Mouse (Mus musculus) ovary, postnatal 10 days (tissue): ENCODE data around the gene Insr.
"Not testable (repeated sequence)": the region's sequence is repeated elsewhere in the genome, so short reads cannot be mapped to it uniquely, and the experiment has no call there.

Source experiments
- DNase-seq: peaks from one replicate; pipeline ENCODE4 v3.0.0; 2022; ENCODE audit warnings: low spot score

Insr gene

GRCm38 (mm10) chr8:3187456-3187855, 92.0 kb downstream of the Insr start:
- DNase-seq, result no peak

- DNase-seq, result no peak
Measured at GRCm38 (mm10) chr8:3179930-3180329, 99.5 kb downstream of the Insr start.

DNA sequence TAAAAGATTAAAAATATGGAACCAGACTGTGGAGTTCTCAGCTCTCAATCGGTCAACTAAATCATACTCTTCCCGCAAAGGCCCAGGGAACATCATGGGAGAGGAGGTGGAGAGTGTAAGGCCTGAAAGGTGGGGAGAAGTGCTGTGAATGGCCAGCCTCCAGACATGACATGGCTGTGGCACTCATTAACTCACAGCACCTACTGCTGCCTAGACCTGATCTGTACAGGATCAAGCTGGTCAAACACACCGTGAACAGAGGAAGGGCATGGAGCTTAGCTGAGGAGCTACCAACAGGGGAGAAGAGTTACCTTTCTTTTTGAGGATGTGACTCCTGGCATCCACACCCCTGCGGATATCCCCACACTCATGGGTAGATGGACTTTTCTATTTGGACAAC, 102.0 kb downstream of the Insr start:
- no peak for DNase-seq

GRCm38 (mm10) chr8:3172246-3172645, 107.2 kb downstream of the Insr start:
- no peak for DNase-seq

DNA sequence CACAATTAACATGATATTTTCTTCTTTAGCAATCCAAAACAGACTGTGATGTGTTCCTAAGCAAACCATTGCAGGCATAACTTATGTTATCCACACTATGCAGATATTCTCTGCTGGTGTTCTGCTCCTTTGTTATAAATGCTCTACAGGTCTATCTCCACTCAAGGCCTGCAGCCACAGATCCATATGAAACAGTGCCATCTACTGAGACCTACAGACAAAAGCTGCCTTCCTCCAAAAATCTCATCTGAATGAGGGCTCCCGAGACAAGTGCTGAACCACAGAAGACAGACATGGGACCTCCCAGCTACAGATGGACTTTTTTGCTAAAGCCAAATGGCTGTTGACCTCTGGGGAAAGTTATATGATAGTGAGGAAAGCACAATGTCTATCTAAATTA, 132.9 kb downstream of the Insr start:
- no peak for DNase-seq

GRCm38 (mm10) chr8:3100416-3100815, 179.0 kb downstream of the Insr start:
- DNase-seq, result not testable (repeated sequence)
